Mouse (Mus musculus): ENCODE results near the gene Dusp7.

DNA sequence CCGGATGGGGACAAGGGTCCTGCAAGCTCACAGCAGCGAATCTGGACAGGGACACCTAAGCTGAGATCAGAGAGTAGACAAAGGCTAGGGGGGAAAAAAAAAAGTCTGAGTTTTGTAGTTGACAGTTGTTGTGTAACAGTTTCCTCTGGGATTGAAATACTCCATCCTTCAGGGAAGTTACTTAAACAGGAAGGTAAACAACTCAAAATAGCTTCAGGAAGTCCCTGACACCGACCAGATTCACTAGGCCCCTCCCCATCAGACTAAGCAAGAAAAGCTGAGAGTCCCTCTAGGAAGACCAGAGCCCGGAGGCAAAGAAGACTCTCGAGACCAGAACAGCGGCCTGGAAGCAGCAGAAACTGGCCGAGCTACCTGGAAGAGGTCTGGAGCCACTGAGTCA, 3.1 kb upstream of the Dusp7 start:
- TF ChIP-seq ZC3H11A (IDR thresholded peaks at IDR 0.05; ENCODE audit: low read depth, low read length) (no peak), POLR2A (IDR thresholded peaks at IDR 0.05; ENCODE audit: control insufficient read depth in 1 of 2, insufficient read depth in 1 of 2, low read depth in 1 of 2, low read length in 2 of 2, poor library complexity in 1 of 2) (no peak), ETS1 (IDR thresholded peaks at IDR 0.05; ENCODE audit: low read depth, low read length) (no peak), GATA1 (IDR thresholded peaks at IDR 0.05; ENCODE audit: low read depth, low read length) (no peak), CTCF (IDR thresholded peaks at IDR 0.05 in 2 of 3, conservative IDR thresholded peaks at IDR 0.05 in 1 of 3; ENCODE audit: control insufficient read depth in 1 of 3, insufficient read depth in 1 of 3, low read depth in 2 of 3, low read length in 3 of 3, poor library complexity in 1 of 3, severe bottlenecking in 1 of 3) (no peak), MEF2A (IDR thresholded peaks at IDR 0.05; ENCODE audit: extremely low read depth, insufficient replicate concordance, low read depth, low read length, poor library complexity, severe bottlenecking) (no peak), RCOR1 (IDR thresholded peaks at IDR 0.05; ENCODE audit: low read depth, low read length) (no peak), MXI1 (IDR thresholded peaks at IDR 0.05; ENCODE audit: low read depth, low read length) (no peak), EP300 (IDR thresholded peaks at IDR 0.05; ENCODE audit: low read depth in 1 of 2, low read length in 2 of 2) (no peak), USF1 (IDR thresholded peaks at IDR 0.05; ENCODE audit: low read depth, low read length) (no peak), GABPA (IDR thresholded peaks at IDR 0.05; ENCODE audit: low read depth, low read length) (no peak), UBTF (IDR thresholded peaks at IDR 0.05; ENCODE audit: borderline replicate concordance, insufficient read depth, low read depth, low read length) (no peak)
